Mouse (Mus musculus): ENCODE measurements at regions not wholly inside any gene's neighbourhood (a gene's known extent, or its start where the extent isn't known, plus 50 kb on each side); places are given as distances from the start of the nearest gene placed in this dataset.

GRCm38 (mm10) chr3:119498711-119499110 lies 285.6 kb downstream of the Ptbp2 start:
- peak; percentile 75; the same call in 1 of the 2 replicates for ATAC-seq (ENCODE audit: low FRiP score)
- Histone ChIP-seq H3K9ac (no peak overlapping the region), H3K27ac (no peak overlapping the region), H3K27me3 (no peaks in the 10 kb centered on the region), H3K36me3 (replicated peaks) (no peaks in the 10 kb centered on the region), H3K4me3 (replicated peaks) (no peak overlapping the region), H3K4me1 (peaks cover 4% of the 10 kb centered on the region; the same call in 1 of the 2 replicates), H3K4me2 (peak overlapping the region; percentile 31), H3K9me3 (no peaks in the 10 kb centered on the region)
- WGBS, result 54% methylated on average over 20 of the region's 20 CpGs

- no peak overlapping the region for H3K27ac ChIP-seq
- H3K4me2 ChIP-seq, result no peak overlapping the region
- H3K4me3 ChIP-seq (replicated peaks), result no peak overlapping the region
- H3K36me3 ChIP-seq (replicated peaks), result no peaks in the 10 kb centered on the region
- ATAC-seq (ENCODE audit: low FRiP score), result no peak
- H3K9ac ChIP-seq, result no peak overlapping the region
- peaks cover 4% of the 10 kb centered on the region; the same call in 1 of the 2 replicates for H3K4me1 ChIP-seq
- H3K9me3 ChIP-seq, result no peaks in the 10 kb centered on the region
- WGBS, result 60% methylated on average over 7 of the region's 7 CpGs
- H3K27me3 ChIP-seq, result no peaks in the 10 kb centered on the region
Observed at GRCm38 (mm10) chr3:119497880-119498279, 286.4 kb downstream of the Ptbp2 start.

- Histone ChIP-seq H3K36me3 (replicated peaks) (no peaks in the 10 kb centered on the region), H3K4me1 (peaks cover 4% of the 10 kb centered on the region; the same call in 1 of the 2 replicates), H3K4me2 (no peak overlapping the region), H3K4me3 (replicated peaks) (no peak overlapping the region), H3K27me3 (no peaks in the 10 kb centered on the region), H3K9ac (no peak overlapping the region), H3K27ac (no peak overlapping the region), H3K9me3 (no peaks in the 10 kb centered on the region)
- ATAC-seq (ENCODE audit: low FRiP score), result no peak
- WGBS, result 83% methylated on average over 5 of the region's 5 CpGs
Observed at GRCm38 (mm10) chr3:119494580-119494979, 289.7 kb downstream of the Ptbp2 start.

GRCm38 (mm10) chr3:119492627-119493026 lies 291.6 kb downstream of the Ptbp2 start:
- no peaks in the 10 kb centered on the region for H3K36me3 ChIP-seq (replicated peaks)
- no peak for ATAC-seq (ENCODE audit: low FRiP score)
- H3K4me2 ChIP-seq, result no peak overlapping the region
- H3K9me3 ChIP-seq, result no peaks in the 10 kb centered on the region
- no peaks in the 10 kb centered on the region for H3K27me3 ChIP-seq
- no peak overlapping the region for H3K27ac ChIP-seq
- 39% methylated on average over 1 of the region's 1 CpGs for WGBS
- H3K9ac ChIP-seq, result no peak overlapping the region
- H3K4me3 ChIP-seq (replicated peaks), result no peak overlapping the region
- 0 out of 2 replicates have a peak, but pooled peaks cover 4% of the 10 kb centered on the region for H3K4me1 ChIP-seq

- Histone ChIP-seq H3K36me3 (replicated peaks) (no peaks in the 10 kb centered on the region), H3K9ac (no peak overlapping the region), H3K27me3 (no peaks in the 10 kb centered on the region), H3K9me3 (no peaks in the 10 kb centered on the region), H3K27ac (no peak overlapping the region), H3K4me2 (no peak overlapping the region), H3K4me1 (0 out of 2 replicates have a peak, but pooled peaks cover 4% of the 10 kb centered on the region), H3K4me3 (replicated peaks) (no peak overlapping the region)
- no peak for ATAC-seq (ENCODE audit: low FRiP score)
Observed at GRCm38 (mm10) chr3:119489336-119489735, 294.9 kb downstream of the Ptbp2 start.
